Comparison of ENCODE assay signal across 8 mouse cellular contexts in the genomic region with DNA sequence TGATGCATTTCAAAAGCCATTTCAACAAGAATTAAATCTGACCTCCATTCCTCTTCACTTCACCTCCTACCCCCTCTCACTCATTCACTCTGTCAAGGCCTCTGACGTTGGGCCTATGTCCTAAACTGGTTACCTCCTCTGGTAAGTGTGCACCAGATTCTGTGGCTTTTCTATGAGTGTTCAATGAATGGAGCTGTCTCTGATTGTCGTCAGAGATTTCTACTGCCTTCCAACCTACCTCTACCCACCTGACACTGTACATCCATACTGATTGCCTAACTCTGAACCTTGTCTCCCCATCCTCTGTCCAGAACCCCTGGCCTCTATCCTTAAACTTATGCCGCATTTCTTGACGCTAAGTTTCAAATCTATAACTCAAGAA. TPM values are rescaled to one million over a fixed set of nuclear protein-coding genes. Genes with fewer than 3 reads are reported as not detected.
DNase-seq lines count a peak whose midpoint lies in the region; ATAC-seq lines count a peak whose summit lies in the region.

No protein-coding gene starts in this region.

- no peak for ATAC-seq in heart, embryonic 13.5 days (ENCODE audit: extremely low read depth, insufficient number of reproducible peaks, low FRiP score, low TSS enrichment)
- peak; percentile 28 for ATAC-seq in hindbrain, embryonic 11.5 days (ENCODE audit: low FRiP score)

- WGBS in heart, embryonic 13.5 days = 23% methylated on average over 4 of the region's 4 CpGs
- WGBS in hindbrain, embryonic 11.5 days = 23% methylated on average over 4 of the region's 4 CpGs
- WGBS in midbrain, embryonic 10.5 days = 30% methylated on average over 4 of the region's 4 CpGs

- DNase-seq in heart, adult 8-10 months (ENCODE audit: low spot score) = no peak
- peak; percentile 23 for DNase-seq in T-cell, adult 2 months (ENCODE audit: low spot score)
- DNase-seq in hindbrain, embryonic 11.5 days (ENCODE audit: low spot score) = no peak
- DNase-seq in midbrain, embryonic 10.5 days (ENCODE audit: low spot score) = no peak
- DNase-seq in gastrocnemius, postnatal 36 days = no peak
- no peak for DNase-seq in urinary bladder, postnatal 10 days (ENCODE audit: low spot score)
- no peak for DNase-seq in cerebellum, adult 11-12 months

- H3K4me1 ChIP-seq in heart, embryonic 13.5 days = peaks cover 24% of the 10 kb centered on the region
- peaks cover 4% of the 10 kb centered on the region; the same call in 1 of the 2 replicates for H3K4me1 ChIP-seq in hindbrain, embryonic 11.5 days (replicated peaks; ENCODE audit: control insufficient read depth, insufficient read depth, low read length)
- peaks cover 26% of the 10 kb centered on the region for H3K4me1 ChIP-seq in midbrain, embryonic 10.5 days

- intact Hi-C loops in gastrocnemius, postnatal 36 days (cut with DNase I) = no loop called here

- peak overlapping the region; percentile 82 for H3K4me3 ChIP-seq in heart, embryonic 13.5 days
- peak overlapping the region; percentile 52 for H3K4me3 ChIP-seq in hindbrain, embryonic 11.5 days (ENCODE audit: low read depth, low read length)
- peak overlapping the region; percentile 78 for H3K4me3 ChIP-seq in midbrain, embryonic 10.5 days

- H3K9ac ChIP-seq in heart, embryonic 13.5 days = peak overlapping the region; percentile 84
- H3K9ac ChIP-seq in hindbrain, embryonic 11.5 days (ENCODE audit: low read depth, low read length) = peak overlapping the region; percentile 59

- peaks cover 31% of the 10 kb centered on the region for H3K36me3 ChIP-seq in heart, embryonic 13.5 days
- H3K36me3 ChIP-seq in hindbrain, embryonic 11.5 days (ENCODE audit: control insufficient read depth, insufficient read depth, low read length) = no peaks in the 10 kb centered on the region
- H3K36me3 ChIP-seq in midbrain, embryonic 10.5 days = peaks cover 30% of the 10 kb centered on the region

- H3K27me3 ChIP-seq in heart, embryonic 13.5 days (replicated peaks) = no peaks in the 10 kb centered on the region
- H3K27me3 ChIP-seq in hindbrain, embryonic 11.5 days (ENCODE audit: control insufficient read depth, insufficient read depth, low read length) = no peaks in the 10 kb centered on the region
- no peaks in the 10 kb centered on the region for H3K27me3 ChIP-seq in midbrain, embryonic 10.5 days (ENCODE audit: low read depth, poor library complexity, severe bottlenecking)

- H3K9me3 ChIP-seq in heart, embryonic 13.5 days = no peaks in the 10 kb centered on the region
- H3K9me3 ChIP-seq in hindbrain, embryonic 11.5 days (ENCODE audit: control insufficient read depth, low read length) = no peaks in the 10 kb centered on the region
- H3K9me3 ChIP-seq in midbrain, embryonic 10.5 days (replicated peaks) = 0 out of 2 replicates have a peak, but pooled peaks cover 3% of the 10 kb centered on the region

- peak overlapping the region; percentile 97 for H3K27ac ChIP-seq in heart, embryonic 13.5 days (replicated peaks)
- H3K27ac ChIP-seq in hindbrain, embryonic 11.5 days (ENCODE audit: low read depth, low read length) = peak overlapping the region; percentile 85
- H3K27ac ChIP-seq in midbrain, embryonic 10.5 days (replicated peaks) = peak overlapping the region; percentile 89

- peak overlapping the region; percentile 74 for H3K4me2 ChIP-seq in heart, embryonic 13.5 days
- H3K4me2 ChIP-seq in hindbrain, embryonic 11.5 days (replicated peaks; ENCODE audit: low read depth, low read length) = peak overlapping the region; percentile 50

RNA-seq across cellular contexts. Expression of gene Rab4b, which starts 0.8 kb away (rescaled TPM):
- 48.6 and 48.8 TPM in 2 replicates for polyA plus RNA-seq in heart, embryonic 13.5 days (2015; fragmentation: Nextera tagmentation; extraction: Ambion mirVana)
- 10 to 100 TPM in 3 of 4 experiments, 1 to 10 TPM in 1; 9.4 to 13.5 (median 12.3) TPM for total RNA-seq in heart, adult 8-10 months (2022)
- polyA plus RNA-seq in hindbrain, embryonic 11.5 days (2014; fragmentation: Nextera tagmentation; extraction: Ambion mirVana) = 68.9 and 75.4 TPM in 2 replicates
- polyA plus RNA-seq in midbrain, embryonic 10.5 days (2016; fragmentation: Nextera tagmentation; extraction: Ambion mirVana) = 69.0 and 71.0 TPM in 2 replicates
- 1 to 10 TPM; 8.5 to 9.3 TPM for total RNA-seq in gastrocnemius, postnatal 36 days (2021)

RNA-seq across cellular contexts. Expression of gene Gm21983, which starts 3.0 kb away (rescaled TPM):
- polyA plus RNA-seq in heart, embryonic 13.5 days (2015; fragmentation: Nextera tagmentation; extraction: Ambion mirVana) = 0.31 TPM in 1 of 2 replicates, not detected in the other
- total RNA-seq in heart, adult 8-10 months (2022) = not detected
- polyA plus RNA-seq in hindbrain, embryonic 11.5 days (2014; fragmentation: Nextera tagmentation; extraction: Ambion mirVana) = 0.39 TPM in 1 of 2 replicates, not detected in the other
- polyA plus RNA-seq in midbrain, embryonic 10.5 days (2016; fragmentation: Nextera tagmentation; extraction: Ambion mirVana) = not detected in 2 replicates
- total RNA-seq in gastrocnemius, postnatal 36 days (2021) = not detected

RNA-seq across cellular contexts. Expression of gene Mia, which starts 3.0 kb away (rescaled TPM):
- polyA plus RNA-seq in heart, embryonic 13.5 days (2015; fragmentation: Nextera tagmentation; extraction: Ambion mirVana) = 4.3 and 4.8 TPM in 2 replicates
- under 1 TPM in 3 of 4 experiments, not detected in 1; 0.52 to 0.89 (median 0.53) TPM for total RNA-seq in heart, adult 8-10 months (2022)
- 3.4 and 3.7 TPM in 2 replicates for polyA plus RNA-seq in hindbrain, embryonic 11.5 days (2014; fragmentation: Nextera tagmentation; extraction: Ambion mirVana)
- 2.1 and 2.2 TPM in 2 replicates for polyA plus RNA-seq in midbrain, embryonic 10.5 days (2016; fragmentation: Nextera tagmentation; extraction: Ambion mirVana)
- under 1 TPM; 0.57 to 0.69 TPM for total RNA-seq in gastrocnemius, postnatal 36 days (2021)

RNA-seq across cellular contexts. Expression of gene Egln2, which starts 11.3 kb away (rescaled TPM):
- polyA plus RNA-seq in heart, embryonic 13.5 days (2015; fragmentation: Nextera tagmentation; extraction: Ambion mirVana) = 48.1 and 52.7 TPM in 2 replicates
- total RNA-seq in heart, adult 8-10 months (2022) = 10 to 100 TPM; 60.7 to 62.6 (median 62.2) TPM
- 37.2 and 43.2 TPM in 2 replicates for polyA plus RNA-seq in hindbrain, embryonic 11.5 days (2014; fragmentation: Nextera tagmentation; extraction: Ambion mirVana)
- polyA plus RNA-seq in midbrain, embryonic 10.5 days (2016; fragmentation: Nextera tagmentation; extraction: Ambion mirVana) = 80.4 and 84.4 TPM in 2 replicates
- total RNA-seq in gastrocnemius, postnatal 36 days (2021) = 100 to 1,000 TPM in 1 of 2 experiments, 10 to 100 TPM in 1; 99.1 to 112 TPM

RNA-seq across cellular contexts. Expression of gene BC024978, which starts 17.6 kb away (rescaled TPM):
- 2.9 and 3.1 TPM in 2 replicates for polyA plus RNA-seq in heart, embryonic 13.5 days (2015; fragmentation: Nextera tagmentation; extraction: Ambion mirVana)
- 10 to 100 TPM; 14.1 to 19.5 (median 15.8) TPM for total RNA-seq in heart, adult 8-10 months (2022)
- polyA plus RNA-seq in hindbrain, embryonic 11.5 days (2014; fragmentation: Nextera tagmentation; extraction: Ambion mirVana) = 3.4 and 4.1 TPM in 2 replicates
- polyA plus RNA-seq in midbrain, embryonic 10.5 days (2016; fragmentation: Nextera tagmentation; extraction: Ambion mirVana) = 3.5 and 4.2 TPM in 2 replicates
- total RNA-seq in gastrocnemius, postnatal 36 days (2021) = 10 to 100 TPM; 11.6 to 18.1 TPM
